In genomic region chr5:64251435-64251834, GRCm38 (mm10) we compare ENCODE assay signal across 1 mouse cellular context.
TF ChIP-seq lines count a peak whose summit lies in the region.

No protein-coding gene starts in this region.

TF ChIP-seq in MEL, 35 proteins besides CTCF, POLR2A, EP300 and RAD21 (continued from another document):
- TF ChIP-seq ETS1 (IDR thresholded peaks at IDR 0.05; ENCODE audit: low read depth, low read length) (no peak), USF1 (IDR thresholded peaks at IDR 0.05; ENCODE audit: low read depth, low read length) (no peak; the same call in 1 of the 2 replicates), ZKSCAN1 (IDR thresholded peaks at IDR 0.05; ENCODE audit: low read depth, low read length) (no peak), MAX (IDR thresholded peaks at IDR 0.05; ENCODE audit: low read length) (peak; percentile 34; the same call in 1 of the 2 replicates), HCFC1 (IDR thresholded peaks at IDR 0.05; ENCODE audit: low read depth, low read length) (no peak), MAZ (IDR thresholded peaks at IDR 0.05; ENCODE audit: low read depth, low read length) (no peak), KAT2A (conservative IDR thresholded peaks at IDR 0.05; ENCODE audit: low read depth, low read length) (no peak), NRF1 (IDR thresholded peaks at IDR 0.05; ENCODE audit: insufficient read depth, low read depth, low read length, poor library complexity, severe bottlenecking) (no peak), GABPA (IDR thresholded peaks at IDR 0.05; ENCODE audit: low read depth, low read length) (no peak), SMC3 (IDR thresholded peaks at IDR 0.05; ENCODE audit: low read depth, low read length) (no peak), E2F4 (IDR thresholded peaks at IDR 0.05; ENCODE audit: borderline replicate concordance, low read depth, low read length) (no peak), SIN3A (IDR thresholded peaks at IDR 0.05; ENCODE audit: low read length) (peak; percentile 48; the same call in 1 of the 2 replicates), POLR2AphosphoS2 (IDR thresholded peaks at IDR 0.05; ENCODE audit: low read length) (no peak), ELF1 (IDR thresholded peaks at IDR 0.05; ENCODE audit: low read depth, low read length) (no peak), RCOR1 (IDR thresholded peaks at IDR 0.05; ENCODE audit: low read depth, low read length) (no peak), JUND (IDR thresholded peaks at IDR 0.05; ENCODE audit: low read depth, low read length) (no peak), TCF12 (IDR thresholded peaks at IDR 0.05; ENCODE audit: low read depth, low read length) (no peak), MXI1 (IDR thresholded peaks at IDR 0.05; ENCODE audit: low read depth, low read length) (peak; percentile 72)
TF ChIP-seq in MEL: peak in this region for 5.
